15 mouse cellular contexts compared by ENCODE assay signal in genomic region chr19:36002476-36003445, GRCm38 (mm10). TPM values are rescaled to one million over a fixed set of nuclear protein-coding genes. Genes with fewer than 3 reads are reported as not detected.
A peak's percentile ranks its signal among the peaks of the same experiment; 100 is the strongest.
DNase-seq lines count a peak whose midpoint lies in the region; ATAC-seq lines count a peak whose summit lies in the region.
"Had no signal": no experiment of that assay in that cellular context is flagged by ENCODE, and none has a peak within 500 bp of the region (broad histone marks: within the 10 kb centered on the region; RNA-seq: fewer than 3 reads in every experiment).

No protein-coding gene starts in this region.

- 54% methylated on average over 17 of the region's 17 CpGs for WGBS in limb, embryonic 12.5 days
- WGBS in neural tube, embryonic 15.5 days, result 29% methylated on average over 17 of the region's 17 CpGs

- H3K4me1 ChIP-seq in limb, embryonic 12.5 days (replicated peaks), result peaks cover 8% of the 10 kb centered on the region; the same call in 1 of the 2 replicates
- peaks cover 19% of the 10 kb centered on the region for H3K4me1 ChIP-seq in neural tube, embryonic 15.5 days
- H3K4me1 ChIP-seq: liver, embryonic 13.5 days had no signal

- no peak overlapping the region for H3K27ac ChIP-seq in limb, embryonic 12.5 days
- H3K27ac ChIP-seq in neural tube, embryonic 15.5 days (replicated peaks), result peak overlapping the region; percentile 56
- H3K27ac ChIP-seq: liver, embryonic 13.5 days had no signal

- H3K9ac ChIP-seq in limb, embryonic 12.5 days (replicated peaks), result no peak overlapping the region
- H3K9ac ChIP-seq in neural tube, embryonic 15.5 days (replicated peaks), result no peak overlapping the region
- H3K9ac ChIP-seq: liver, embryonic 13.5 days had no signal

- H3K36me3 ChIP-seq in limb, embryonic 12.5 days, result no peaks in the 10 kb centered on the region
- no peaks in the 10 kb centered on the region for H3K36me3 ChIP-seq in neural tube, embryonic 15.5 days
- H3K36me3 ChIP-seq: liver, embryonic 13.5 days had no signal

- peak overlapping the region; percentile 21 for H3K4me2 ChIP-seq in limb, embryonic 12.5 days
- peak overlapping the region; percentile 29 for H3K4me2 ChIP-seq in neural tube, embryonic 15.5 days
- H3K4me2 ChIP-seq: liver, embryonic 13.5 days had no signal

- peak; percentile 23 to 33 for DNase-seq in cerebellum, postnatal 10 days
- no peak for DNase-seq in cerebellum, adult 11 months
- peak; percentile 31 for DNase-seq in right cerebral cortex, adult 18-20 months
- no peak for DNase-seq in right cerebral cortex, postnatal 14 days
- no peak for DNase-seq in ovary, postnatal 10 days (ENCODE audit: low spot score)
- no peak for DNase-seq in adrenal gland, postnatal 4 days (ENCODE audit: low spot score in 2 of 2)
- DNase-seq: cerebellum, adult 11-12 months; kidney, postnatal 4 days; liver, embryonic 13.5 days; thymus, postnatal 36 days had no signal

- H3K9me3 ChIP-seq in limb, embryonic 12.5 days, result no peaks in the 10 kb centered on the region
- H3K9me3 ChIP-seq in neural tube, embryonic 15.5 days (replicated peaks), result no peaks in the 10 kb centered on the region
- H3K9me3 ChIP-seq: liver, embryonic 13.5 days had no signal

- no peak overlapping the region for H3K4me3 ChIP-seq in limb, embryonic 12.5 days (replicated peaks)
- no peak overlapping the region for H3K4me3 ChIP-seq in neural tube, embryonic 15.5 days (replicated peaks)
- H3K4me3 ChIP-seq: liver, embryonic 13.5 days had no signal

- no peaks in the 10 kb centered on the region for H3K27me3 ChIP-seq in limb, embryonic 12.5 days
- no peaks in the 10 kb centered on the region for H3K27me3 ChIP-seq in neural tube, embryonic 15.5 days (replicated peaks)
- H3K27me3 ChIP-seq: liver, embryonic 13.5 days had no signal

- ATAC-seq in limb, embryonic 12.5 days (ENCODE audit: insufficient number of reproducible peaks, insufficient read depth, low FRiP score, low TSS enrichment, low read depth), result peak; percentile 52
- peak; percentile 61; the same call in 1 of the 2 replicates for ATAC-seq in neural tube, embryonic 15.5 days (ENCODE audit: low FRiP score)
- ATAC-seq: activated CD4-positive, CD25-positive, alpha-beta regulatory T cell, adult 4 months had no signal

RNA-seq across cellular contexts. Expression of gene Htr7, which starts 54.5 kb away (rescaled TPM):
- polyA plus RNA-seq in limb, embryonic 12.5 days (2016; fragmentation: Nextera tagmentation; extraction: Ambion mirVana), result 0.10 and 0.28 TPM in 2 replicates
- polyA plus RNA-seq in neural tube, embryonic 15.5 days (2015; fragmentation: Nextera tagmentation; extraction: Ambion mirVana), result 20.5 and 23.8 TPM in 2 replicates
- total RNA-seq in adrenal gland, postnatal 4 days (2021), result under 1 TPM; 0.20 to 0.31 TPM
- total RNA-seq: granulocyte monocyte progenitor cell, adult 5-6 weeks; hematopoietic stem cell, adult 5-6 weeks had no signal
- polyA plus RNA-seq: activated CD4-positive, CD25-positive, alpha-beta regulatory T cell, adult 4 months; liver, embryonic 13.5 days had no signal

Comparison
In these comparisons a context has a peak if more than half of its experiments do, and no peak if none do; other contexts are left out.
1. DNase-seq: peak in cerebellum, postnatal 10 days (2 of 2) and right cerebral cortex, adult 18-20 months (single experiment); none in cerebellum, adult 11 months (single experiment), right cerebral cortex, postnatal 14 days (single experiment), ovary, postnatal 10 days (single experiment) and adrenal gland, postnatal 4 days (0 of 2).
2. RNA of gene Htr7, which starts 54.5 kb away (polyA plus RNA-seq): 20.5 to 23.8 TPM in neural tube, embryonic 15.5 days; 0.10 to 0.28 TPM in limb, embryonic 12.5 days; every median in the first group is over 10 times any median in the second.